Mouse (Mus musculus) small intestine, adult 2 months (tissue): ENCODE results near the gene Ntm.

Experiments
- CTCF ChIP-seq: fragments of 200-500 bp; IDR thresholded peaks from 2 replicates; pipeline ENCODE4 v1.5.1; 2012; ENCODE audit warnings: low read depth, mild to moderate bottlenecking, control low read depth, inconsistent platforms, low read length, moderate library complexity, mixed read lengths; ENCODE audit not compliant: insufficient replicate concordance, insufficient read length; ENCODE audit errors: extremely low read depth
- POLR2A ChIP-seq: fragments of 200-500 bp; IDR thresholded peaks from 2 replicates; pipeline ENCODE4 v1.6.1; 2012; ENCODE audit warnings: low read depth, mild to moderate bottlenecking, control low read depth, inconsistent platforms, low read length, moderate library complexity

- TF ChIP-seq CTCF = no peak
- no peak for TF ChIP-seq POLR2A
Observed at GRCm38 (mm10) chr9:29716795-29717194, 246.1 kb downstream of the Ntm start.
